Mouse (Mus musculus): ENCODE data around the gene Gm17660. TPM values are rescaled to one million over a fixed set of nuclear protein-coding genes. Genes with fewer than 3 reads are reported as not detected.
A peak's percentile ranks its signal among the peaks of the same experiment; 100 is the strongest.

Gene Gm17660
- polyA plus RNA-seq, 1 experiment from 2014 or later: not detected

DNA sequence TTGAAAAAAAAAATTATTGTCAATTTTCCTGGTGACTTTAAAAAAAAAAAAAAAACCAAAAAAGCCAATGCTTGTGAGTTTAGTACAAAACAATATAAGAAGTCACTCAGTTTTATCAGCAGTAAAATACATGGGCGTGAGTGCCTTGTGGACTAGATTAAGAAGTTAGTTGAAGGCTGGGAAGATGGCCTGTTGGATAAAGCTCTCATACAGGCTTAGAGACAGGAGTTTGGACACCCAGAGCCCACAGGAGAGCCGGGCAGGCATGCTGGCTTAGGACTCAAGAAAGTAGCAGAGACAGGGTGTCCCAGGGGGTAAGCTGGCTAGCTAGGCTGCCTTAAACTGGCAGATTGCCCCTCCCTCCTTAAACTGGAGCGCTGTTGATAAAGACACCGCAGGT is 22.5 kb downstream of the Gm17660 start:
- H3K9ac ChIP-seq: no peak overlapping the region
- H3K4me1 ChIP-seq (replicated peaks): peaks cover 12% of the 10 kb centered on the region; the same call in 1 of the 2 replicates
- no peak overlapping the region for H3K4me2 ChIP-seq
- no peak for ATAC-seq (ENCODE audit: low read depth)
- no peak overlapping the region for H3K4me3 ChIP-seq
- no peak overlapping the region for H3K27ac ChIP-seq (replicated peaks)
- no peaks in the 10 kb centered on the region for H3K9me3 ChIP-seq
- WGBS: 95% methylated on average over 4 of the region's 4 CpGs
- peaks cover 44% of the 10 kb centered on the region for H3K36me3 ChIP-seq
- H3K27me3 ChIP-seq: no peaks in the 10 kb centered on the region

DNA sequence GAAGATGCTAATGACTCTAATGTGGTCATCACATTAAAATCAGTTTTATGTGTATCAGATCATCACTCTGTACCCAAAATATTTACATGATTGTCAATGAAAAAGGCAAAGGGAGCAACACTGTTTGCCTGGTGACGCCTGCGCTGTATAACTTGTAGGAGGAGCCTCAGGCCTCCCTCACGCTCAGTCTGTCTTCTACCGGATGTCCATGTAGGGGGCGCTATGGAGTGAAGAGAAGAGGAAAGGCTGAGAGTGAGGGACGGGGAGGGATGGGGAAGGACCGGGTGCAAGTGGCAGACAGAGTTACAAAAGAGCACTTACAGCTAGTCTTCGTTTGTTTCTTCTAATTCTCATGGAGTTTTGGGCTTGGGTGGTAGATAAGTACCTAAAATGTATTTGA is 24.5 kb downstream of the Gm17660 start:
- Histone ChIP-seq H3K9me3 (no peaks in the 10 kb centered on the region), H3K9ac (no peak overlapping the region), H3K27ac (replicated peaks) (no peak overlapping the region), H3K4me2 (no peak overlapping the region), H3K36me3 (peaks cover 38% of the 10 kb centered on the region), H3K4me3 (no peak overlapping the region), H3K27me3 (no peaks in the 10 kb centered on the region), H3K4me1 (replicated peaks) (peaks cover 5% of the 10 kb centered on the region)
- WGBS: 69% methylated on average over 8 of the region's 8 CpGs
- ATAC-seq (ENCODE audit: low read depth): no peak

DNA sequence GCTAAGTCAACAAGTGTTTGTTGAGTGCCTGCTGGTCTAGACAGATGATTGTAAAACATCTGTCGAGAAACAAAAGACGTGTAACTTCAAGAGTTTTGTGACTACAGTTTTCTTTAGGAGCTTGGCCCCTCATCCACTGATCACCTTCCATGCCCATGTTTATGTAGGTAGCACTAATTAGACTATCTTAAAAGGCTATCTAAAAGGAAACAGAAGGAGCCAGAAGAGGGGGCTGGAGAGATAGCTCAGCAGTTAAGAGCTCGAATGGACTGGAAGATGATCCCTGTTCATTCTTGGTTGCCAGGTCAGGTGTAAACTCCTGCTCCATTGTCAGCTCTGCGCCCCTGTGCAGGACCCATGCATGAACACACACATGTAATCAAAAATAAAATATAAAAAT is 29.3 kb downstream of the Gm17660 start:
- no peak for ATAC-seq (ENCODE audit: low read depth)
- Histone ChIP-seq H3K4me3 (peak overlapping the region; percentile 82), H3K36me3 (peaks cover 22% of the 10 kb centered on the region), H3K4me1 (replicated peaks) (peaks cover 20% of the 10 kb centered on the region), H3K4me2 (peak overlapping the region; percentile 68), H3K9ac (no peak overlapping the region), H3K9me3 (no peaks in the 10 kb centered on the region), H3K27me3 (no peaks in the 10 kb centered on the region), H3K27ac (replicated peaks) (no peak overlapping the region; the same call in 1 of the 2 replicates)
- WGBS: 44% methylated on average over 4 of the region's 4 CpGs

DNA sequence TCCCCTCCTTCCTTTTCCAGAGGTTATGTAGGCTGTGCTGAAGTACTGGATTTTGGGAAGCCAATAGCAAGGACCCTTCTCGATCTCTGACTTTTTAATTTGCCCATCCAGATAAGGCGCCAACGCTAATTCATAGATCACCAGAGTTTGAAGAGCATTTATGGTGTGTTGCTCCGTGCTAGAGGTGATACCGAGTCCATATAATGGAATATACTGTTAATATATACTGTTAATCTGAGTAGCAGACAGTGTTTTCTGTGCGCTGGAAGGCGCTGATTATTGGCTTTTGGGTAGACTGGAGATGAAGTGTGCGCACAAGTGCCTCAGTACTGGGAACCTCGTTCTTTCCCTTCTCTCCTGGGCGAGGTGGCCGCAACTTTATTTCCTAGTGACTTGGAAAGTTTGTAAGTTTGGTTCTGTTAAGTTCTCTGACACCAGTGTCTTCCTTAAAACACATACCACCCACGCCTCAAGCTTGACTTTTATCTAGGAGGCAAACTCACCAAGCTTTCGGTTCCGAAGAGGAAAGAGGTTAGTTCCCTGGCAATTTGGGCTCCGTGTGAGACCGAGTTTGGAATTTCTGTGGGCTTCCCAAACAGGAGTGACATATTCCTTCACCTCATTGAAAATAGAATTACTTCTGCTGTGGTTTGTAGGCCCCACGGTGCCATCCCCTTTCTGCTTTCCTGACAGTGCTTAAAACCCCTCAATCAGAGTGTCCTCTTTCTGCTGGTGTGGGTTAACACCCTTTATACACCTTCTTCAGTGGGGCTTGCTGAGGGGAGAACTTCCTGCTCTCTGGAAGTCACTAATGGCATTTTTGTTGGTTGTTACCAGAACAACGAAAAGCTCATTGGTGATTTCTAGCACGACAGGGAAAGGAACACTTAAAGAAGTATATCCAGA is 30.0 kb downstream of the Gm17660 start:
- H3K4me2 ChIP-seq: peak overlapping the region; percentile 68
- no peaks in the 10 kb centered on the region for H3K9me3 ChIP-seq
- peaks cover 21% of the 10 kb centered on the region for H3K36me3 ChIP-seq
- WGBS: 5% methylated on average over 19 of the region's 19 CpGs
- peak overlapping the region; percentile 84 for H3K27ac ChIP-seq (replicated peaks)
- H3K9ac ChIP-seq: peak overlapping the region; percentile 90
- H3K4me1 ChIP-seq (replicated peaks): peaks cover 20% of the 10 kb centered on the region
- no peak for ATAC-seq (ENCODE audit: low read depth)
- H3K27me3 ChIP-seq: no peaks in the 10 kb centered on the region
- H3K4me3 ChIP-seq: peak overlapping the region; percentile 82

DNA sequence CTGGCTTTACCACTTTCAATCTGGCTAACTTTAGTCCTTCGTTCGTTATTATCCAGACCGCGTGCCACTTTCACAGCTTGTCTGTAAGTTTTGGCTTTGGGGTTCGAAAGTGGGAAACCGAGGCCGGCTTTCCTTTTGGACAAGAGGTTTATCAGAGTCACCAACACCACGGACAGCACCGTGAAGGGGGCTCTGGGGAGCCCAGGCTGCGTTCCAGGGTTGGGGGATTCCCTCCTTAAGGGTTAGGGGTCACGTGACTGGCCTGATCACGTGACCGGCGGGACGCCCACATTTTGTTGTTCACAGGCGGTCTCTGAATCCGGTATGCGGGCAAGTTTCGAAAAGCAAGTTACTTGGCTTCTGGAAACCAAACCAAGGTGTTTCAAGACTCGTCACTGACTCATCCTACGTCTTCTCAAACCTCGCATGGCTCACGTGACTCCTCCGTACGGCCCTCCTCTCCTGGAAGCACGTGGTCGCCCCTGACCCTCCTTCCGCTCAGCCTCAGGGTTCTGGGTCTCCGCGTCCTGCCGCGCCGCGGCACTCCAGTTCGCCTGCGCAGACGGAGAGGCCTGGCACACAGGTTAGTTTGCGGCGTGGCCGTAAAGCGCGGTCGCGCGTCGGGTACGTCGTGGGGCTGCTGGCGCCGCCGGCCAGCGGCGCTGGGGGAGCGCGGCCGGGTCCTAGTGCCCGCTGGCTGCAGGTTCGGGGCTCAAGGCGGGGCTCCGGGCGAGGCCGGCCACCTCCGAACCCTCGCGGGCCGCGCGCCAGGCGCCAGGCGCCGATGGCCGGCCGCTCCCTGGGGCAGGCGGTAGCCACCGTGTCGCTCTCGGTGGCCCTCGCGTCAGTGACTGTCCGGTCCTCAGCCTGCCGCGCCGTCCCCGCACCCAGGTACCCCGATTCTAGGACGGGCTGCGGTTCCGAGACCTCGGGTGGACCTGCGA is 30.9 kb downstream of the Gm17660 start, which contains the start of gene Nudt9:
Gene Nudt9 (plus strand): TSS at position 51 of the 944 bp plus-strand sequence.
- Histone ChIP-seq H3K4me3 (peak within 1 kb of the TSS; percentile 82), H3K9ac (peak within 1 kb of the TSS; percentile 90), H3K27me3 (no peaks in the 10 kb centered on the region), H3K4me2 (peak within 1 kb of the TSS; percentile 68), H3K36me3 (peaks cover 11% of the 10 kb centered on the region), H3K27ac (replicated peaks) (peak within 1 kb of the TSS; percentile 84), H3K4me1 (replicated peaks) (peaks cover 20% of the 10 kb centered on the region), H3K9me3 (no peaks in the 10 kb centered on the region)
- WGBS: 5% methylated on average over 89 of the region's 90 CpGs
- peak; percentile 99 for ATAC-seq (ENCODE audit: low read depth)

DNA sequence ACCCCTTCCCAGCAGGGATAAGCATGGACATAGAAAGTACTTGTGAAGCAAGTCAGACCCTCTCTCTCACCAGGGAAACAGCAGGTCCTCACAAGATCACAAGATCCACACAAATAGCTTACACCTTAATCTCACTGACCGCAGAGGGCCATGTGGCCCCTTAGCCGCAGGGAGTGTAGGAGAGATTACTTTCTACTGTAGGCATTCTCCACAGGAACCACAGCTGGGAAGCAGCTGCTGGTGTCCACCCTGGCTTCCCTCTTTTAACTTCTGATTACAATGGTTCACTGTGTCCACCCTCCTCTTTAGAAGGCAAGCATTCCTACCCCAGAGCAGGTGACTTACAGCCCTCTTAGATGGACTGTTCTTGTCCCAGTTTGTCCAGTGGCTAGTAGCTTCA is 33.7 kb downstream of the Gm17660 start:
- WGBS: 71% methylated on average over 2 of the region's 2 CpGs
- Histone ChIP-seq H3K27me3 (no peaks in the 10 kb centered on the region), H3K27ac (replicated peaks) (no peak overlapping the region), H3K9me3 (no peaks in the 10 kb centered on the region), H3K4me3 (no peak overlapping the region), H3K4me2 (no peak overlapping the region), H3K36me3 (no peaks in the 10 kb centered on the region), H3K4me1 (replicated peaks) (peaks cover 20% of the 10 kb centered on the region), H3K9ac (no peak overlapping the region)
- no peak for ATAC-seq (ENCODE audit: low read depth)

DNA sequence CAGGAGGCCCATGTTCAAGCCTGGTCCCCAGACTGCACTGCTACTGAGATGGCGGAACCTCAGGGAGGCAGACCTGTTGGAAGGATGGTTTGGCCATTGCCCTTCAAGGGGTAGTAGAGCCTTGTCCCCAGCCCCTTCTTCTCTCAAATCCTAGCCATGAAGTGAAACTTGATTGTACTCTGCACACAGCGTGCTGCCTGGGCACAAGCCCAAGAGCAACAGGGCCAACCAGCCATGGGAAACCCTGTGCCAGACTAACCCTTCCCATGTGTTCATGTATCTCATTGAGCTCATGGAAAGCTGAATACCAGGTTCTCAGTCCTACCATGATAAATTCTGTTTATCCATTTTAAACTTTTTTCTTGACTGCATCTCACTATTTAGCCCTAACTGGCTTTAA is 34.5 kb downstream of the Gm17660 start:
- Histone ChIP-seq H3K9ac (no peak overlapping the region), H3K4me1 (replicated peaks) (peaks cover 14% of the 10 kb centered on the region), H3K4me2 (no peak overlapping the region), H3K36me3 (no peaks in the 10 kb centered on the region), H3K27me3 (no peaks in the 10 kb centered on the region), H3K4me3 (no peak overlapping the region), H3K27ac (replicated peaks) (no peak overlapping the region), H3K9me3 (no peaks in the 10 kb centered on the region)
- ATAC-seq (ENCODE audit: low read depth): no peak
- 90% methylated on average over 2 of the region's 2 CpGs for WGBS

DNA sequence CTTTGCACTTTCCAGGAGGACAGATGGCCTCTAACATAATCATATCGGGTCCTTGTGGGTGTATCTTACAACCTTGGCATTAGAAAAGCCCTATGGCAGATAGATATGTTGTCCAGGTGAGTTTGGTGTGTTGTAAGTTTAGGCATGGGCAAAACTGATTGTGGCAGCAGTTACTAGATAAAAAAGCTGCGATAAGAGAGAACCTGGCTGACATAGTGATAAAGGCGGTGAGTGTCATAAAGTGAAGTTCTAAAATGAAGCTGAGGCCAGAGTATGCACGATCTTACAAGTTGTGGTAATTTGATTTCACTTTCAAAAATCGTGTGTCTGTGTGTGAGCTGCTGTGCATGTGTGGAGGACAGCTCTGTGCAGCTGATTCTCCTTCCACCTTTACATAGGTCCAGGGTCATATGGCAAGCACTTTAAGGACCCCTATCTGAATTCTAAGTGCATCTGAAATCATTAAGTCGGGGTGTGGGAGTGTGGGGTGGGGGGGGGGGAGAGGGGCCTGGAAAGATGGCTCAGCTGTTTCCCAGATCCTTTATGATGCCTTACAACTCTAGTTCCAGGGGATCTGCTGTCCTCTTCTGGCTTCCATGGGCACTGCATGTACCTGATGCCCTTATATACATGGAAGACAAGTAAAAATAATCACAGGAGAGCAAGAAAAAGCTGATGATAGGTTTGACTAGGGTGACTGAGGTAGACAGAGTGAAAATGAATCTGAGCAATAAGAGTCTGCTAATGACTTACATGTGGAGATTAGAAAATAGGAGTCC is 38.1 kb downstream of the Gm17660 start:
- Histone ChIP-seq H3K4me2 (no peak overlapping the region), H3K4me1 (replicated peaks) (no peaks in the 10 kb centered on the region), H3K27me3 (no peaks in the 10 kb centered on the region), H3K36me3 (no peaks in the 10 kb centered on the region), H3K4me3 (no peak overlapping the region), H3K9ac (no peak overlapping the region), H3K9me3 (no peaks in the 10 kb centered on the region), H3K27ac (replicated peaks) (no peak overlapping the region)
- peak; percentile 53 for ATAC-seq (ENCODE audit: low read depth)
- WGBS: 70% methylated on average over 6 of the region's 6 CpGs

DNA sequence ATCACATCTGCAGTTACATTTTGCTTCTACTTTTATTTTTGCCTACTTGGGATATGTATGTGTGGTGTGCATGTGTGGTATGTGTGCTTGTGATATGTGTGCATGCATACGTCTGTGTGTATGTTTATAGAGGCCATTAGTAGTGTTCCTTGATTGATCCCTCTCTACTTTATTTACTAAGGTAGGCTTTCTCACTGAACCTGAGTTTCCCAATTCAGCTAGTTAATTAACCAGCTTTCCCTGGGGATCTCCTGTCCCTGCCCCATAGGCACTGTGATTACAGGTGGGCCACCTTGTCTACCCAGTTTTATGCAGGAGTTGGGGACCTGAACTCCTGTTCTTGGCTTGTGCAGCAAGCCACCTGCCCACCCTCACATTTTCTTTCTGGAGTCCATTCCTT is 40.7 kb downstream of the Gm17660 start:
- WGBS: 86% methylated on average over 1 of the region's 1 CpGs
- Histone ChIP-seq H3K9ac (no peak overlapping the region), H3K27ac (replicated peaks) (no peak overlapping the region), H3K9me3 (no peaks in the 10 kb centered on the region), H3K4me1 (replicated peaks) (no peaks in the 10 kb centered on the region), H3K4me3 (no peak overlapping the region), H3K4me2 (no peak overlapping the region), H3K36me3 (no peaks in the 10 kb centered on the region), H3K27me3 (no peaks in the 10 kb centered on the region)
- ATAC-seq (ENCODE audit: low read depth): no peak

DNA sequence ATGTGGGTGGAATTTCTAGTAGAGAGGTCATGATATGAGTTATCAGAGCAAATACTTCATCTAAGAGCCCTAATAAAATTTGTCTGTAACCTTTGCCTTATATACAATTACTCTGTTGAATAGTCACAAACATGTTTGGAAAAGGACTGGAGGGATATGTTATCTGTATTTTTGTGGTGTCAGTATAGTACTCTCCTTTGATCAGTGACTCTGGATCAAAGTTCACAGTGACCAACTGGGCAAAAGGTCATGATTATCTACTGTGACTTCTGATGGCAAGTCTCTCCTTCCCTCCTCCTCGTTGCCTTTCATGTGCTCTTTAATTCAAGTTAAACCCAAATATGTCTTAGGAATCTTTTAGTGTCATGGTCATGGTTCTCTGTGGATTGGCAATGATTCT is 41.6 kb downstream of the Gm17660 start:
- 70% methylated on average over 1 of the region's 1 CpGs for WGBS
- no peak for ATAC-seq (ENCODE audit: low read depth)
- no peaks in the 10 kb centered on the region for H3K27me3 ChIP-seq

DNA sequence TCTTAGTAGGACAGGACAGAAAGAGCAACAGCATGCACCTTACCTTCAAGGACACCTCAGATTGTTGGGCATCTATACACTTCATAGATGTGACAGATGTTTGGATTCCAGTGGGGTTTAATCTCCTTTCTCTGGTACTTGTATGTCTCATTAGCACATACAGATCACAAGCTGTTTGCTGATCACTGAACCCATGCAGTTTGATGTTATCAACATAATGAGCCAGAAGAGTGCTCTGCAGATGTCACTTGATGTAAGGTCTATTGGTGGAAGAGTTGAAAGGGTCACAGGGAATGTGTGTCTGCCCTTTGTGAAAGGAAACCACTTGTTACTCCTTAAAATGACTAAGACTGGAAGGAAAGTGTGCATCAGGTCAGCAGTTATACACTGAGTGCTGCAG is 42.3 kb downstream of the Gm17660 start:
- Histone ChIP-seq H3K4me3 (no peak overlapping the region), H3K4me2 (no peak overlapping the region), H3K4me1 (replicated peaks) (no peaks in the 10 kb centered on the region), H3K36me3 (no peaks in the 10 kb centered on the region), H3K27me3 (no peaks in the 10 kb centered on the region), H3K27ac (replicated peaks) (no peak overlapping the region), H3K9ac (no peak overlapping the region), H3K9me3 (no peaks in the 10 kb centered on the region)
- ATAC-seq (ENCODE audit: low read depth): no peak

More for the DNA sequence above, 41.6 kb downstream of the Gm17660 start:
- H3K4me3 ChIP-seq: no peak overlapping the region
- no peaks in the 10 kb centered on the region for H3K9me3 ChIP-seq
- no peaks in the 10 kb centered on the region for H3K4me1 ChIP-seq (replicated peaks)
- H3K9ac ChIP-seq: no peak overlapping the region
- no peaks in the 10 kb centered on the region for H3K36me3 ChIP-seq
- no peak overlapping the region for H3K27ac ChIP-seq (replicated peaks)
- no peak overlapping the region for H3K4me2 ChIP-seq
